Mouse (Mus musculus) stomach, postnatal 0 days (tissue): ENCODE data around the gene Anxa6.

ENCODE experiments used
- CTCF ChIP-seq: IDR thresholded peaks from 2 replicates; pipeline ENCODE4 v1.5.1; 2016; ENCODE audit warnings: antibody characterized with exemption, low read depth, mild to moderate bottlenecking, moderate library complexity
- EP300 ChIP-seq: optimal IDR thresholded peaks from 2 replicates; pipeline ENCODE3; 2016; ENCODE audit warnings: antibody characterized with exemption

DNA sequence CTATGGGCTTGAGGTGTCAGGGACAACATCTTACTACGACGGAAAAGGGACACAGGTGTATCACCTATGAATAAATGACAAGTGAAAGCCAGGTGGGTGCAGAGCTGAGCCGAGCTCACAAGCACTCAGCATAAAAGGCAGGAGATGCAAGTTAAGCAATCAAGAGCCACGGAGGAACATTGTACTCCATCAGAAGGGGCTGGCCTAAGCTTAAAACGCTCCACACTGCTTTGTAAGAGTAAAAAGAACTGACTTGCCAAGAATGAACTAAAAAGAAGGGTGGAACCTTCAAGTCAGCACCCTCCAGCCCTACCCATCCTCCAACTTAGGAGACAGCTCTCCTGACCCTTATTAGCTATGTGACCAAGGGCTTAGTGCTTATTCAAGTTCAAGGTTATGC lies 10.7 kb downstream of the Anxa6 start:
- TF ChIP-seq CTCF, result no peak
- no peak for TF ChIP-seq EP300
